Mouse (Mus musculus) stomach, postnatal 0 days (tissue): ENCODE data around the gene Med7. TPM values are rescaled to one million over a fixed set of nuclear protein-coding genes. Genes with fewer than 3 reads are reported as not detected.

Experiments
- ATAC-seq: fragments of 200-750 bp; cut with Nextera tagmentation; 2 replicates; pipeline ENCODE4 v1.8.0; 2017; ENCODE audit not compliant: low FRiP score, low TSS enrichment
- DNase-seq: peaks from one replicate; pipeline ENCODE4 v3.0.0-alpha.2; 2016; ENCODE audit warnings: low spot score
- H3K27ac ChIP-seq: fragments of 300-500 bp; sonication (generic); replicated peaks from 2 replicates; pipeline ENCODE4 v1.5.1; 2014; ENCODE audit warnings: mild to moderate bottlenecking, control low read depth
- H3K27me3 ChIP-seq: fragments of 300-500 bp; sonication (generic); 2 replicates; pipeline ENCODE4 v1.6.1; 2014; ENCODE audit warnings: low read length; ENCODE audit not compliant: control insufficient read depth, insufficient read depth
- H3K36me3 ChIP-seq: fragments of 300-500 bp; sonication (generic); 2 replicates; pipeline ENCODE4 v1.6.1; 2014; ENCODE audit warnings: low read length, mixed read lengths; ENCODE audit not compliant: control insufficient read depth, insufficient read depth
- H3K4me1 ChIP-seq: fragments of 300-500 bp; sonication (generic); replicated peaks from 2 replicates; pipeline ENCODE4 v1.6.1; 2014; ENCODE audit warnings: antibody characterized with exemption; ENCODE audit not compliant: control insufficient read depth, insufficient read depth
- H3K4me2 ChIP-seq: fragments of 300-500 bp; sonication (generic); replicated peaks from 2 replicates; pipeline ENCODE4 v1.6.1; 2014; ENCODE audit warnings: low read depth, mild to moderate bottlenecking, control low read depth, moderate library complexity
- H3K4me3 ChIP-seq: fragments of 300-500 bp; sonication (generic); 2 replicates; pipeline ENCODE4 v1.5.1; 2014; ENCODE audit warnings: low read depth, low read length, control low read depth
- H3K9ac ChIP-seq: fragments of 300-500 bp; sonication (generic); 2 replicates; pipeline ENCODE4 v1.6.1; 2014; ENCODE audit warnings: mild to moderate bottlenecking, low read length, control low read depth, mixed read lengths
- H3K9me3 ChIP-seq: fragments of 300-500 bp; sonication (generic); 2 replicates; pipeline ENCODE4 v1.6.1; 2016; ENCODE audit warnings: low read length; ENCODE audit not compliant: control insufficient read depth
- CTCF ChIP-seq: IDR thresholded peaks from 2 replicates; pipeline ENCODE4 v1.5.1; 2016; ENCODE audit warnings: antibody characterized with exemption, low read depth, mild to moderate bottlenecking, moderate library complexity
- EP300 ChIP-seq: optimal IDR thresholded peaks from 2 replicates; pipeline ENCODE3; 2016; ENCODE audit warnings: antibody characterized with exemption
- WGBS: fragments of 180-500 bp; shearing (Covaris S2); extraction: QIAGEN DNeasy Blood & Tissue Kit; methylation state at CpG from one replicate; pipeline ENCODE4 v1.1.7; 2014; 5-methylcytosine and 5-hydroxymethylcytosine counted together
- polyA plus RNA-seq: library from polyadenylated mRNA; unstranded; fragments of >200 nt; fragmentation: Nextera tagmentation; extraction: Ambion mirVana; gene quantifications from 2 replicates; pipeline ENCODE4 v1.2.1, GENCODE M21; 2015

Med7 gene
- polyA plus RNA-seq, 1 experiment from 2014 or later: 41.5 TPM

- DNase-seq (no peak), ATAC-seq (no peak)
- H3K36me3 ChIP-seq: no peaks in the 10 kb centered on the region
- no peak overlapping the region for H3K9ac ChIP-seq
- WGBS: 38% methylated on average over 5 of the region's 5 CpGs
- H3K4me1 ChIP-seq: no peaks in the 10 kb centered on the region
- no peaks in the 10 kb centered on the region for H3K9me3 ChIP-seq
- no peak overlapping the region for H3K4me2 ChIP-seq
- H3K27ac ChIP-seq: no peak overlapping the region
- no peaks in the 10 kb centered on the region for H3K27me3 ChIP-seq
- no peak overlapping the region for H3K4me3 ChIP-seq
- no peak for TF ChIP-seq EP300
- TF ChIP-seq CTCF: no peak
Measured at GRCm38 (mm10) chr11:46461931-46462330, 25.2 kb downstream of the Med7 start.

- H3K27me3 ChIP-seq: no peaks in the 10 kb centered on the region
- H3K36me3 ChIP-seq: no peaks in the 10 kb centered on the region
- no peaks in the 10 kb centered on the region for H3K4me1 ChIP-seq
- WGBS: 82% methylated on average over 2 of the region's 2 CpGs
- H3K9ac ChIP-seq: no peak overlapping the region
- no peak for TF ChIP-seq EP300
- no peak for TF ChIP-seq CTCF
- H3K4me3 ChIP-seq: no peak overlapping the region
- ATAC-seq: no peak
- no peak for DNase-seq
- H3K4me2 ChIP-seq: no peak overlapping the region
- H3K9me3 ChIP-seq: no peaks in the 10 kb centered on the region
- no peak overlapping the region for H3K27ac ChIP-seq
Measured at GRCm38 (mm10) chr11:46466878-46467277, 30.2 kb downstream of the Med7 start.

GRCm38 (mm10) chr11:46474220-46474619 is 37.5 kb downstream of the Med7 start:
- H3K9ac ChIP-seq: no peak overlapping the region
- no peak overlapping the region for H3K4me3 ChIP-seq
- no peaks in the 10 kb centered on the region for H3K9me3 ChIP-seq
- H3K27me3 ChIP-seq: no peaks in the 10 kb centered on the region
- H3K36me3 ChIP-seq: no peaks in the 10 kb centered on the region
- no peak for DNase-seq
- TF ChIP-seq CTCF (no peak), EP300 (no peak)
- 89% methylated on average over 4 of the region's 4 CpGs for WGBS
- H3K27ac ChIP-seq: no peak overlapping the region
- H3K4me2 ChIP-seq: no peak overlapping the region
- H3K4me1 ChIP-seq: no peaks in the 10 kb centered on the region
- ATAC-seq: no peak

GRCm38 (mm10) chr11:46479311-46479710 is 42.6 kb downstream of the Med7 start:
- DNase-seq: no peak
- TF ChIP-seq EP300 (no peak), CTCF (no peak)
- Histone ChIP-seq H3K27me3 (no peaks in the 10 kb centered on the region), H3K9me3 (no peaks in the 10 kb centered on the region), H3K36me3 (no peaks in the 10 kb centered on the region), H3K4me2 (no peak overlapping the region), H3K27ac (no peak overlapping the region), H3K9ac (no peak overlapping the region), H3K4me1 (no peaks in the 10 kb centered on the region), H3K4me3 (no peak overlapping the region)
- WGBS: 86% methylated on average over 9 of the region's 9 CpGs
- ATAC-seq: no peak

GRCm38 (mm10) chr11:46480517-46480916 is 43.8 kb downstream of the Med7 start:
- H3K27me3 ChIP-seq: no peaks in the 10 kb centered on the region
- H3K9me3 ChIP-seq: no peaks in the 10 kb centered on the region
- ATAC-seq: no peak
- no peaks in the 10 kb centered on the region for H3K4me1 ChIP-seq
- no peak overlapping the region for H3K4me2 ChIP-seq
- WGBS: 77% methylated on average over 7 of the region's 7 CpGs
- no peak for DNase-seq
- H3K4me3 ChIP-seq: no peak overlapping the region
- TF ChIP-seq EP300 (no peak), CTCF (no peak)
- H3K9ac ChIP-seq: no peak overlapping the region
- no peaks in the 10 kb centered on the region for H3K36me3 ChIP-seq
- no peak overlapping the region for H3K27ac ChIP-seq

- no peak overlapping the region for H3K27ac ChIP-seq
- H3K4me3 ChIP-seq: no peak overlapping the region
- no peaks in the 10 kb centered on the region for H3K4me1 ChIP-seq
- no peak overlapping the region for H3K4me2 ChIP-seq
- 18% methylated on average over 1 of the region's 1 CpGs for WGBS
- no peak overlapping the region for H3K9ac ChIP-seq
- ATAC-seq (no peak), DNase-seq (no peak)
- TF ChIP-seq EP300: no peak
- peak; percentile 34 for TF ChIP-seq CTCF
- no peaks in the 10 kb centered on the region for H3K36me3 ChIP-seq
- H3K27me3 ChIP-seq: no peaks in the 10 kb centered on the region
- H3K9me3 ChIP-seq: no peaks in the 10 kb centered on the region
Measured at GRCm38 (mm10) chr11:46488231-46488630, 51.5 kb downstream of the Med7 start.

- whole genome bisulfite sequencing: 88% methylated on average over 2 of the region's 2 CpGs
Measured at GRCm38 (mm10) chr11:46488650-46489049, 51.9 kb downstream of the Med7 start.

More at GRCm38 (mm10) chr11:46488650-46489049, 51.9 kb downstream of the Med7 start:
- H3K27me3 ChIP-seq: no peaks in the 10 kb centered on the region
- ATAC-seq (no peak), DNase-seq (no peak)
- no peak overlapping the region for H3K27ac ChIP-seq
- H3K4me3 ChIP-seq: no peak overlapping the region
- TF ChIP-seq EP300 (no peak), CTCF (no peak)
- no peaks in the 10 kb centered on the region for H3K9me3 ChIP-seq
- no peak overlapping the region for H3K9ac ChIP-seq
- H3K4me2 ChIP-seq: no peak overlapping the region
- H3K36me3 ChIP-seq: no peaks in the 10 kb centered on the region
- H3K4me1 ChIP-seq: no peaks in the 10 kb centered on the region

Other genes with a start within 250 kb of the Med7 start
- gene Fndc9, start 201.4 kb upstream of the Med7 start, polyA plus RNA-seq: 6.9 and 8.2 TPM in 2 replicates
- 2.8 and 3.0 TPM in 2 replicates for gene Cyfip2, start 124.1 kb upstream of the Med7 start, polyA plus RNA-seq
- 0.05 and 0.06 TPM in 2 replicates for gene Itk, start 47.4 kb upstream of the Med7 start, polyA plus RNA-seq
- not detected in 2 replicates for gene Fam71b, start 40.4 kb upstream of the Med7 start, polyA plus RNA-seq
- gene Havcr2, start 18.0 kb downstream of the Med7 start, polyA plus RNA-seq: 0.06 and 0.07 TPM in 2 replicates
- gene Gm12169, start 87.3 kb downstream of the Med7 start, polyA plus RNA-seq: not detected in 2 replicates
- not detected in 2 replicates for gene BC053393, start 134.6 kb downstream of the Med7 start, polyA plus RNA-seq
- not detected in 2 replicates for gene Dppa1, start 192.3 kb downstream of the Med7 start, polyA plus RNA-seq